In genomic region chr2:22589382-22590205, GRCm38 (mm10) we compare ENCODE assay signal across 11 mouse cellular contexts. TPM values are rescaled to one million over a fixed set of nuclear protein-coding genes. Genes with fewer than 3 reads are reported as not detected.
DNase-seq lines count a peak whose midpoint lies in the region; ATAC-seq and TF ChIP-seq lines count a peak whose summit lies in the region.
"Not testable (repeated sequence)": the region's sequence is repeated elsewhere in the genome, so short reads cannot be mapped to it uniquely, and the experiment has no call there.
"Had no signal": no experiment of that assay in that cellular context is flagged by ENCODE, and none has a peak within 500 bp of the region (broad histone marks: within the 10 kb centered on the region; RNA-seq: fewer than 3 reads in every experiment).

No protein-coding gene starts in this region.

- H3K27me3 ChIP-seq in embryonic facial prominence, embryonic 13.5 days; forebrain, postnatal 0 days (ENCODE audit: insufficient read depth, low read length); hindbrain, embryonic 12.5 days; kidney, embryonic 15.5 days; liver, embryonic 15.5 days; midbrain, embryonic 13.5 days; stomach, embryonic 14.5 days (ENCODE audit: control insufficient read depth, insufficient read depth, low read length): not testable (repeated sequence)

- H3K4me2 ChIP-seq in embryonic facial prominence, embryonic 13.5 days; forebrain, postnatal 0 days (ENCODE audit: low read depth); hindbrain, embryonic 12.5 days (replicated peaks); kidney, embryonic 15.5 days; liver, embryonic 15.5 days; midbrain, embryonic 13.5 days (replicated peaks); stomach, embryonic 14.5 days (replicated peaks; ENCODE audit: low read depth, low read length): not testable (repeated sequence)

- TF ChIP-seq CTCF in forebrain, postnatal 0 days (IDR thresholded peaks at IDR 0.05; ENCODE audit: low read depth), result not testable (repeated sequence)

- not testable (repeated sequence) for H3K4me1 ChIP-seq in embryonic facial prominence, embryonic 13.5 days; forebrain, postnatal 0 days (ENCODE audit: insufficient read depth); hindbrain, embryonic 12.5 days; kidney, embryonic 15.5 days; liver, embryonic 15.5 days (replicated peaks); midbrain, embryonic 13.5 days (replicated peaks); stomach, embryonic 14.5 days (ENCODE audit: control insufficient read depth, insufficient read depth, low read length)

- not testable (repeated sequence) for H3K36me3 ChIP-seq in embryonic facial prominence, embryonic 13.5 days; forebrain, postnatal 0 days (ENCODE audit: insufficient read depth); hindbrain, embryonic 12.5 days; kidney, embryonic 15.5 days; liver, embryonic 15.5 days (replicated peaks); midbrain, embryonic 13.5 days; stomach, embryonic 14.5 days (ENCODE audit: control insufficient read depth, insufficient read depth, low read length)

- WGBS in embryonic facial prominence, embryonic 13.5 days, result 83% methylated on average over 16 of the region's 17 CpGs
- 90% methylated on average over 16 of the region's 17 CpGs for WGBS in forebrain, postnatal 0 days
- WGBS in hindbrain, embryonic 12.5 days, result 92% methylated on average over 16 of the region's 17 CpGs
- WGBS in kidney, embryonic 15.5 days, result 91% methylated on average over 17 of the region's 17 CpGs
- WGBS in liver, embryonic 15.5 days (ENCODE audit: insufficient replicate concordance), result 68% methylated on average over 17 of the region's 17 CpGs
- 92% methylated on average over 16 of the region's 17 CpGs for WGBS in midbrain, embryonic 13.5 days
- 84% methylated on average over 16 of the region's 17 CpGs for WGBS in stomach, embryonic 14.5 days

- H3K4me3 ChIP-seq in embryonic facial prominence, embryonic 13.5 days; forebrain, postnatal 0 days (ENCODE audit: low read depth, low read length); hindbrain, embryonic 12.5 days; kidney, embryonic 15.5 days (replicated peaks); liver, embryonic 15.5 days (replicated peaks); midbrain, embryonic 13.5 days (replicated peaks); stomach, embryonic 14.5 days (ENCODE audit: low read depth, low read length): not testable (repeated sequence)

- H3K9me3 ChIP-seq in embryonic facial prominence, embryonic 13.5 days; forebrain, postnatal 0 days (ENCODE audit: low read length); hindbrain, embryonic 12.5 days (replicated peaks); kidney, embryonic 15.5 days (replicated peaks); liver, embryonic 15.5 days (replicated peaks); midbrain, embryonic 13.5 days; stomach, embryonic 14.5 days (ENCODE audit: control insufficient read depth, low read depth, low read length): not testable (repeated sequence)

- H3K27ac ChIP-seq in embryonic facial prominence, embryonic 13.5 days; forebrain, postnatal 0 days (ENCODE audit: low read depth, low read length); hindbrain, embryonic 12.5 days; kidney, embryonic 15.5 days; liver, embryonic 15.5 days (replicated peaks); midbrain, embryonic 13.5 days; stomach, embryonic 14.5 days (ENCODE audit: low read length): not testable (repeated sequence)

- not testable (repeated sequence) for H3K9ac ChIP-seq in embryonic facial prominence, embryonic 13.5 days; forebrain, postnatal 0 days; hindbrain, embryonic 12.5 days; kidney, embryonic 15.5 days; liver, embryonic 15.5 days; midbrain, embryonic 13.5 days (replicated peaks); stomach, embryonic 14.5 days (replicated peaks; ENCODE audit: low read depth, low read length)

- DNase-seq in 3T3-L1 (ENCODE audit: low read depth, low spot score), result peak; percentile 41
- DNase-seq in forebrain, postnatal 0 days, result not testable (repeated sequence)

- peak; percentile 92 for ATAC-seq in embryonic facial prominence, embryonic 13.5 days (ENCODE audit: insufficient number of reproducible peaks, insufficient read depth, low FRiP score, low TSS enrichment, low read depth)
- ATAC-seq in forebrain, postnatal 0 days, result peak; percentile 83
- peak; percentile 94 for ATAC-seq in hindbrain, embryonic 12.5 days (ENCODE audit: low FRiP score)
- peak; percentile 94 for ATAC-seq in kidney, embryonic 15.5 days (replicated peaks; ENCODE audit: low FRiP score)
- ATAC-seq in liver, embryonic 15.5 days (ENCODE audit: insufficient read depth), result peak; percentile 77
- peak; percentile 93 for ATAC-seq in midbrain, embryonic 13.5 days
- ATAC-seq in stomach, embryonic 14.5 days (ENCODE audit: insufficient number of reproducible peaks, insufficient read depth, low FRiP score, low read depth), result peak; percentile 90

RNA-seq across cellular contexts. Expression of gene Gad2, which starts 32.4 kb away (rescaled TPM):
- 0.41 and 0.96 TPM in 2 replicates for polyA plus RNA-seq in embryonic facial prominence, embryonic 13.5 days (2015; fragmentation: Nextera tagmentation; extraction: Ambion mirVana)
- total RNA-seq in forebrain, postnatal 0 days (2014; rRNA removed), result 41.6 and 50.7 TPM in 2 replicates
- 34.6 and 50.5 TPM in 2 replicates for polyA plus RNA-seq in forebrain, postnatal 0 days (2015; fragmentation: Nextera tagmentation; extraction: Ambion mirVana)
- polyA plus RNA-seq in hindbrain, embryonic 12.5 days (2016; fragmentation: Nextera tagmentation; extraction: Ambion mirVana), result 50.7 and 58.5 TPM in 2 replicates
- polyA plus RNA-seq in kidney, embryonic 15.5 days (2015; fragmentation: Nextera tagmentation; extraction: Ambion mirVana), result 0.08 and 0.15 TPM in 2 replicates
- 0.02 and 0.10 TPM in 2 replicates for polyA plus RNA-seq in liver, embryonic 15.5 days (2015; fragmentation: Nextera tagmentation; extraction: Ambion mirVana)
- polyA plus RNA-seq in midbrain, embryonic 13.5 days (2015; fragmentation: Nextera tagmentation; extraction: Ambion mirVana), result 84.0 and 90.6 TPM in 2 replicates
- 0.41 TPM in 1 of 2 replicates, not detected in the other for polyA plus RNA-seq in stomach, embryonic 14.5 days (2014; fragmentation: Nextera tagmentation; extraction: Ambion mirVana)
- total RNA-seq: adrenal gland, adult 18-20 months; heart, adult 8-10 months had no signal
- polyA plus RNA-seq: myocyte had no signal

Comparison
In these comparisons a context has a peak if more than half of its experiments do, and no peak if none do; other contexts are left out.
1. RNA of gene Gad2, which starts 32.4 kb away (polyA plus RNA-seq): 84.0 to 90.6 TPM in midbrain, embryonic 13.5 days, 50.7 to 58.5 TPM in hindbrain, embryonic 12.5 days and 34.6 to 50.5 TPM in forebrain, postnatal 0 days; 0.41 to 0.96 TPM in embryonic facial prominence, embryonic 13.5 days, 0.08 to 0.15 TPM in kidney, embryonic 15.5 days, 0.02 to 0.10 TPM in liver, embryonic 15.5 days and 0.41 TPM in stomach, embryonic 14.5 days; every median in the first group is over 10 times any median in the second.
2. Peak in every context shown above with its lines, with median percentiles within 50 percentile points of each other: ATAC-seq.